Mouse (Mus musculus) heart, adult 2 months (tissue): Measurements from ENCODE around the gene Pkd2l1. TPM values are rescaled to one million over a fixed set of nuclear protein-coding genes. Genes with fewer than 3 reads are reported as not detected.
"Not testable (repeated sequence)": the region's sequence is repeated elsewhere in the genome, so short reads cannot be mapped to it uniquely, and the experiment has no call there.

Experiments
- DNase-seq, 2 experiments: peaks; one replicate each; pipeline ENCODE4 v3.0.0; 2021
- H3K27ac ChIP-seq: fragments of 200-600 bp; 2 replicates; pipeline ENCODE4 v1.8.1; 2022
- H3K27me3 ChIP-seq: fragments of 200-500 bp; 2 replicates; pipeline ENCODE4 v1.6.1; 2012; ENCODE audit warnings: mild to moderate bottlenecking, low read length, inconsistent platforms, mixed read lengths; ENCODE audit not compliant: control insufficient read depth, insufficient read depth
- H3K36me3 ChIP-seq: fragments of 200-500 bp; 2 replicates; pipeline ENCODE4 v1.6.1; 2012; ENCODE audit warnings: low read length, inconsistent platforms; ENCODE audit not compliant: control insufficient read depth, insufficient read depth
- H3K4me1 ChIP-seq: fragments of 200-500 bp; 2 replicates; pipeline ENCODE4 v1.6.1; 2011; ENCODE audit warnings: low read length; ENCODE audit not compliant: control insufficient read depth, insufficient read depth
- H3K4me3 ChIP-seq: fragments of 200-600 bp; 2 replicates; pipeline ENCODE4 v1.8.1; 2022
- H3K79me2 ChIP-seq: fragments of 200-500 bp; replicated peaks from 2 replicates; pipeline ENCODE4 v1.6.1; 2012; ENCODE audit warnings: mild to moderate bottlenecking, inconsistent platforms, low read length, moderate library complexity, mixed read lengths; ENCODE audit not compliant: control insufficient read depth, insufficient read depth
- H3K9ac ChIP-seq: fragments of 200-500 bp; 2 replicates; pipeline ENCODE4 v1.6.1; 2012; ENCODE audit warnings: low read depth, mild to moderate bottlenecking, control low read depth, inconsistent platforms, low read length, mixed read lengths
- CTCF ChIP-seq: fragments of 200-600 bp; IDR thresholded peaks from 2 replicates; pipeline ENCODE4 v1.8.1; 2022; ENCODE audit warnings: antibody characterized with exemption, mild to moderate bottlenecking, moderate library complexity
- EP300 ChIP-seq: fragments of 200-500 bp; IDR thresholded peaks from 2 replicates; pipeline ENCODE4 v1.6.1; 2011; ENCODE audit warnings: low read depth, low read length, control low read depth; ENCODE audit not compliant: insufficient read depth
- POLR2A ChIP-seq: fragments of 200-500 bp; IDR thresholded peaks from 2 replicates; pipeline ENCODE4 v1.6.1; 2011; ENCODE audit warnings: mild to moderate bottlenecking, low read depth, low read length, control low read depth; ENCODE audit not compliant: insufficient read depth
- WGBS: fragments of 180-500 bp; shearing (Covaris S2); methylation state at CpG from one replicate; pipeline ENCODE4 v1.1.7; 2018; 5-methylcytosine and 5-hydroxymethylcytosine counted together
- intact Hi-C: fragments of 180-260 bp; cut with DNase I; formaldehyde crosslinking; loops from one replicate; pipeline ENCODE4 v1.15.1; 2025
- polyA plus RNA-seq: library from polyadenylated mRNA; depleted of rRNA; stranded (reverse); fragments of >200 nt; gene quantifications from 2 replicates; pipeline ENCODE4 v1.2.3, GENCODE M21; 2012
- total RNA-seq, 2 experiments: library from RNA; stranded (reverse); gene quantifications; 2 replicates each; pipeline ENCODE4 v1.2.3; 2021

Gene Pkd2l1
- total and polyA plus RNA-seq, 3 experiments: not detected

DNA sequence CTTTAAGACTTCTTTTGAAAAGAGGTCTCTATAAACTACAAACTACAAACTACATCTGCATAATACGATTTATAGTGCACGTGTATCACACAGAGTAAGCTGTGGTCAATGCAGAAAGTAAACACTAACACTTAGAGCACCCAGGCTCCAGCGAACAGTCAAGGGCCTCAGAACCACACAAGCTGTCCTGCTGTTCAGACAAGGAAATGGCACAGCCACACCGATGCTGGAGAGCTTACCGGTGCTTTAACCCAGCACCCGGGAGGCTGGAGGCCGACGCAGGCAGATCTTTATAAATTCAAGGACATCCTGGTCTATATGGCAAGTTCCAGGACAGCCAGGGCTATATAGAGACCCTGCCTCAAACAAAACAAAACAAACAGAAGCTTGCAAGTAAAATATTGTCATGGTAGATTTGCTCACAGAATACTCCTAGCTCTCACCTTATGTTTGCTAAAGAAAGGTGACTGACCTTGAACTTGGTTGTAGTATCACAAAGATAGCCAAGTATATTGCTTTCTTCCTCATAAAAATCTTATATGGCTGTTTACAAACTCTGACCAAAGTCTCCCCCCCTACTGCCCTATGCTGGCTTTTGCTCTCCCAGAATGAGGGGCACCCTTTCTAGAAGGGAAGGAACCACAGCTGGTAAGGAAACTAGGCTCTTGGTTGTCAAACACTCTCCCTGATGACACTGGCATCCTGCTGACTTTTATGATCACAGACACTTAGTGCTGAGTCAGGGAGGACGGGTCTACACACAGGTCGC is 64.3 kb downstream of the Pkd2l1 start:
- H3K36me3 ChIP-seq: no peaks in the 10 kb centered on the region; the same call in 1 of the 2 replicates

DNA sequence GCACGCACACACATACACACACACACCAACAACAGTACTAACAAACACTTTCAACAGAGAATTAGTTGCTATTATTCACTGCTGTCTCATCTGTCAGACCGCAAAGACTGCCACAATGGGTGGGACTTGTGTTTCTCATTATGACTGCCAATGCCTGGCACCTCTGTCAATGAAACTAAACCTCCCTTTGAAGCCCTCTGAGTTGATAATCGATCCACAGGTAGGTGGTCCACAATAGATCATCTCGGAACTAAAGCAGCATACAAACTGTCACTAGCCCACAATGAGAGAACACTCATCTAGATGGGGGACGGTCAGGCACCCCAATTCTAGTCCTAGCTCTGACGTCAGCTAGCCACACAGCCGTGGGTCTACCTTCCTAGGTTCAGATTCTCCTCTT is 71.1 kb downstream of the Pkd2l1 start:
- WGBS: 96% methylated on average over 7 of the region's 7 CpGs
- Histone ChIP-seq H3K27ac (no peak overlapping the region), H3K4me1 (no peaks in the 10 kb centered on the region), H3K9ac (no peak overlapping the region), H3K36me3 (no peaks in the 10 kb centered on the region; the same call in 1 of the 2 replicates), H3K4me3 (no peak overlapping the region), H3K79me2 (no peaks in the 10 kb centered on the region), H3K27me3 (no peaks in the 10 kb centered on the region)
- no peak for DNase-seq
- no peak for TF ChIP-seq CTCF
- no peak for TF ChIP-seq POLR2A
- TF ChIP-seq EP300: no peak
- intact Hi-C loops: no loop called here

More for the DNA sequence above, 64.3 kb downstream of the Pkd2l1 start:
- 94% methylated on average over 10 of the region's 10 CpGs for WGBS
- Histone ChIP-seq H3K4me1 (no peaks in the 10 kb centered on the region), H3K4me3 (no peak overlapping the region), H3K27me3 (no peaks in the 10 kb centered on the region), H3K9ac (no peak overlapping the region), H3K79me2 (no peaks in the 10 kb centered on the region), H3K27ac (no peak overlapping the region)
- no peak for TF ChIP-seq POLR2A
- no peak for TF ChIP-seq CTCF
- no peak for TF ChIP-seq EP300
- no peak for DNase-seq
- intact Hi-C loops: no loop called here

DNA sequence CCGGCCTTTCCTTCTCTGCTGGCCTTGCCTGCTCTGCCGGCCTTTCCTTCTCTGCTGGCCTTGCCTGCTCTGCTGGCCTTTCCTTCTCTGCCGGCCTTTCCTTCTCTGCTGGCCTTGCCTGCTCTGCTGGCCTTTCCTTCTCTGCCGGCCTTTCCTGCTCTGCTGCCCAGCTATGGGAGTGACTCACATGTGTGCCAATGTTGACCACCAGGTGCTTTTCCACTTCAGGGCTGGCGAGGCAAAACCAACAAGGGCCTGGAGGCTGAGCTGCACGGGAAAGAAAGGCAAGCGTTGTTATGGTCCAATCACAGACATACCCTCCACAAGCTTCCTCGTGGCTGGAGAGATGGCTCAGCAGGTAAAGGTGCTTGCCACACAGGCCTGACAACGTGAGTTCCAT is 71.6 kb downstream of the Pkd2l1 start:
- H3K27me3 ChIP-seq, H3K9ac ChIP-seq, H3K4me1 ChIP-seq, DNase-seq, H3K4me3 ChIP-seq, H3K36me3 ChIP-seq, H3K27ac ChIP-seq, H3K79me2 ChIP-seq, intact Hi-C loops: not testable (repeated sequence)
- WGBS: 93% methylated on average over 9 of the region's 9 CpGs

DNA sequence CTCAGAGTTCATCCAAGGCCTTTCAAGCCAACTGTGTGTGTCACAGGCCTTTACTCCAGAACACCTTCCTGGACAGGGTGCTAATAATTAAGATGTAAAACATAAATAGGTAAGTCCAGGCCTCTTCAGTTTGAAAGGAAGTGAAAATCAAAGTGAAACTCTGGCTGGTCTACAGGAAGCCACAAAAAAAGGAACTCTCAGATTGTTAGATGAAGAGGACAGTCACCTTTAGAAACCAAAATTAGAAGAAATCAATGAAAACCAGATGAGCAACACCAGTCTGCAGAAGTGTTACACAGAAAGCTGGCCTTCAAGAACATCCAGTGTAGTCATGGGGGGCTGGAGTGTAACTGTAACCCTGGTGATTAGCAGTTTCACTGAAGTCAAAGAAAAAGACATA is 74.4 kb downstream of the Pkd2l1 start:
- DNase-seq: no peak
- TF ChIP-seq POLR2A (no peak), EP300 (no peak), CTCF (no peak)
- no peaks in the 10 kb centered on the region for H3K4me1 ChIP-seq
- intact Hi-C loops: no loop called here
- H3K36me3 ChIP-seq: no peaks in the 10 kb centered on the region; the same call in 1 of the 2 replicates
- no peaks in the 10 kb centered on the region for H3K79me2 ChIP-seq
- H3K9ac ChIP-seq: no peak overlapping the region
- no peaks in the 10 kb centered on the region for H3K27me3 ChIP-seq
- no peak overlapping the region for H3K4me3 ChIP-seq
- H3K27ac ChIP-seq: no peak overlapping the region

DNA sequence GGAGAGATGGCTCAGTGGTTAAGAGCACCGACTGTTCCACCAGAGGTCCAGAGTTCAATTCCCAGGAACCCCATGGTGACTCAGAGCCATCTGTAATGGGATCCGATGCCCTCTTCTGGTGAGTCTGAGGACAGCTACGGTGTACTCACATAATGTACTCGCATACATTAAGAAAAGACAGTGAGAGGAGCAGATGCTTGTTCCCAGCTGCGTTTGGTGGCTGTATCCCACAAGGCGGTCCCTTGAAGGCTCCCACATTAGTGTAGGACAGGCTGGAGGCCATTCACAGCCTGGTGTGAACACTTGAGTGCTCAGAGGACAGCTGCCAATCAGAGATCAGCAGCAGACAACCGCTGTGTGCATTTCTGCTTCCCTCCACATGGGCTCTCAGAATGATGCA is 80.5 kb downstream of the Pkd2l1 start:
- no peak overlapping the region for H3K27ac ChIP-seq
- H3K36me3 ChIP-seq: no peaks in the 10 kb centered on the region
- no peaks in the 10 kb centered on the region for H3K27me3 ChIP-seq
- intact Hi-C loops: no loop called here
- peaks cover 4% of the 10 kb centered on the region for H3K79me2 ChIP-seq
- peaks cover 3% of the 10 kb centered on the region; the same call in 1 of the 2 replicates for H3K4me1 ChIP-seq
- DNase-seq: no peak
- WGBS: 72% methylated on average over 7 of the region's 7 CpGs
- TF ChIP-seq EP300 (no peak), CTCF (peak; percentile 35)
- H3K9ac ChIP-seq: no peak overlapping the region
- no peak overlapping the region for H3K4me3 ChIP-seq

DNA sequence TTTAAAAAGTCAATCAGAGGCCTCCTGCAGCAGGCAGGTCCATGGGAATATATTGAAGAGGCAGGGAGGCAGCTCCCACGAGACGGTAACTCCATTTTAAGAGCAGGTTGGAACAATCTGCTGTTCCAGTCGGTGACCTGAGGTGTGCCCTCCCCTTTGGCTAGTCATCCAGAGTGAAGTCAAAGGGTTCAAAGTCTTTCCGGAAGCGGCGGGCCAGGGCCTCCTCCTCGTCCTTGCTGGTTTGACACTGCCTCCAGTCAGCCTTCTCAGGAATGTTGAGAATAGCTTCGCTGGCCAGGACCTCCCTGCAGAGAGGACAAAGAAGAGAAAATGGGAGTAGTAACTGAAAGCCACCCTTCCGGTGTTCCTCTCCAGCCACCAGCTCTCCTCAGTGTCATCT is 81.9 kb downstream of the Pkd2l1 start:
- H3K79me2 ChIP-seq: peaks cover 4% of the 10 kb centered on the region
- H3K36me3 ChIP-seq: peaks cover 2% of the 10 kb centered on the region; the same call in 1 of the 2 replicates
- no peak overlapping the region for H3K4me3 ChIP-seq
- intact Hi-C loops: no loop called here
- H3K27me3 ChIP-seq: no peaks in the 10 kb centered on the region
- no peak overlapping the region for H3K27ac ChIP-seq
- no peak overlapping the region for H3K9ac ChIP-seq
- TF ChIP-seq POLR2A (no peak), CTCF (no peak), EP300 (no peak)
- WGBS: 79% methylated on average over 9 of the region's 9 CpGs
- no peak for DNase-seq
- peaks cover 6% of the 10 kb centered on the region for H3K4me1 ChIP-seq
